23 mouse cellular contexts compared by ENCODE assay signal in genomic region chr16:91450137-91451064, GRCm38 (mm10). TPM values are rescaled to one million over a fixed set of nuclear protein-coding genes. Genes with fewer than 3 reads are reported as not detected.
DNase-seq lines count a peak whose midpoint lies in the region; ATAC-seq and TF ChIP-seq lines count a peak whose summit lies in the region.
"Had no signal": no experiment of that assay in that cellular context is flagged by ENCODE, and none has a peak within 500 bp of the region (broad histone marks: within the 10 kb centered on the region; RNA-seq: fewer than 3 reads in every experiment).

No protein-coding gene starts in this region.

- no peaks in the 10 kb centered on the region for H3K36me3 ChIP-seq in liver, embryonic 15.5 days (replicated peaks)
- H3K36me3 ChIP-seq: embryonic facial prominence, embryonic 12.5 days; heart, embryonic 15.5 days; midbrain, embryonic 10.5 days; neural tube, embryonic 12.5 days had no signal

- H3K9me3 ChIP-seq in liver, embryonic 15.5 days (replicated peaks), result no peaks in the 10 kb centered on the region
- H3K9me3 ChIP-seq: embryonic facial prominence, embryonic 12.5 days; heart, embryonic 15.5 days; neural tube, embryonic 12.5 days had no signal

- no peak overlapping the region for H3K9ac ChIP-seq in liver, embryonic 15.5 days
- H3K9ac ChIP-seq: embryonic facial prominence, embryonic 12.5 days; forebrain, postnatal 0 days; heart, embryonic 15.5 days; neural tube, embryonic 12.5 days had no signal

- peak; percentile 18; the same call in 1 of the 2 replicates for TF ChIP-seq CTCF in layer of hippocampus, adult 2 months (conservative IDR thresholded peaks at IDR 0.05)

- no peak for ATAC-seq in liver, embryonic 15.5 days (ENCODE audit: insufficient read depth)
- ATAC-seq: forebrain, postnatal 0 days; inflammation-experienced regulatory T-cells, adult 6 months had no signal

- H3K27ac ChIP-seq in layer of hippocampus, adult 2 months, result no peak overlapping the region
- H3K27ac ChIP-seq in liver, embryonic 15.5 days (replicated peaks), result peak overlapping the region; percentile 87
- H3K27ac ChIP-seq: embryonic facial prominence, embryonic 12.5 days; heart, adult 2 months; heart, embryonic 15.5 days; midbrain, embryonic 10.5 days; neural tube, embryonic 12.5 days had no signal

- no peak for DNase-seq in layer of hippocampus, adult 2 months (ENCODE audit: low spot score in 2 of 2)
- no peak for DNase-seq in layer of hippocampus, adult 18-20 months (ENCODE audit: low spot score in 2 of 2)
- DNase-seq in thymus, postnatal 14 days, result peak; percentile 56
- DNase-seq in thymus, postnatal 10 days (ENCODE audit: low spot score in 2 of 2), result no peak
- no peak for DNase-seq in spleen, postnatal 36 days (ENCODE audit: low spot score in 2 of 2)
- DNase-seq in ovary, postnatal 36 days (ENCODE audit: low spot score), result no peak
- DNase-seq: adrenal gland, postnatal 36 days; cerebellum, adult 8-10 months; forebrain, postnatal 0 days; heart, adult 2 months; right cerebral cortex, postnatal 4 days had no signal

- H3K4me1 ChIP-seq in liver, embryonic 15.5 days (replicated peaks), result peaks cover 83% of the 10 kb centered on the region
- H3K4me1 ChIP-seq: neural tube, embryonic 12.5 days had no signal

- H3K4me2 ChIP-seq in liver, embryonic 15.5 days, result no peak overlapping the region
- H3K4me2 ChIP-seq: embryonic facial prominence, embryonic 12.5 days; heart, embryonic 15.5 days; neural tube, embryonic 12.5 days had no signal

- H3K4me3 ChIP-seq in layer of hippocampus, adult 2 months, result no peak overlapping the region
- H3K4me3 ChIP-seq in liver, embryonic 15.5 days (replicated peaks), result no peak overlapping the region
- H3K4me3 ChIP-seq: embryonic facial prominence, embryonic 12.5 days; heart, adult 2 months; heart, embryonic 15.5 days; midbrain, embryonic 10.5 days; neural tube, embryonic 12.5 days had no signal

- no peaks in the 10 kb centered on the region for H3K27me3 ChIP-seq in liver, embryonic 15.5 days
- H3K27me3 ChIP-seq: embryonic facial prominence, embryonic 12.5 days; heart, embryonic 15.5 days; neural tube, embryonic 12.5 days had no signal

- 82% methylated on average over 12 of the region's 12 CpGs for WGBS in liver, embryonic 15.5 days (ENCODE audit: insufficient replicate concordance)

RNA-seq across cellular contexts. Expression of gene Ifnar1, which starts 34.6 kb away (rescaled TPM):
- total RNA-seq in layer of hippocampus, adult 2 months (2021), result 10 to 100 TPM; 42.2 to 45.9 TPM
- total RNA-seq in layer of hippocampus, adult 18-20 months (2021), result 10 to 100 TPM; 40.9 to 44.4 TPM
- 19.4 and 21.6 TPM in 2 replicates for polyA plus RNA-seq in liver, embryonic 15.5 days (2015; fragmentation: Nextera tagmentation; extraction: Ambion mirVana)

RNA-seq across cellular contexts. Expression of gene Il10rb, which starts 44.4 kb away (rescaled TPM):
- 1 to 10 TPM; 8.6 to 9.0 TPM for total RNA-seq in layer of hippocampus, adult 2 months (2021)
- 1 to 10 TPM; 7.8 to 9.5 TPM for total RNA-seq in layer of hippocampus, adult 18-20 months (2021)
- polyA plus RNA-seq in liver, embryonic 15.5 days (2015; fragmentation: Nextera tagmentation; extraction: Ambion mirVana), result 29.9 and 34.7 TPM in 2 replicates

RNA-seq across cellular contexts. Expression of gene Gm21970, which starts 58.9 kb away (rescaled TPM):
- total RNA-seq in layer of hippocampus, adult 2 months (2021), result not detected
- not detected for total RNA-seq in layer of hippocampus, adult 18-20 months (2021)
- polyA plus RNA-seq in liver, embryonic 15.5 days (2015; fragmentation: Nextera tagmentation; extraction: Ambion mirVana), result 0.31 TPM in 1 of 2 replicates, not detected in the other
- total RNA-seq: adrenal gland, postnatal 36 days; common myeloid progenitor, adult 5-6 weeks; forebrain, postnatal 0 days; gastrocnemius, adult 18-20 months; heart, adult 2 months; left cerebral cortex, postnatal 36 days; monocyte, adult 5-6 weeks had no signal
- polyA plus RNA-seq: embryonic facial prominence, embryonic 12.5 days; forebrain, postnatal 0 days; heart, adult 2 months; heart, embryonic 15.5 days; hindbrain, embryonic 11.5 days; kidney, embryonic 14.5 days; midbrain, embryonic 10.5 days; neural tube, embryonic 12.5 days had no signal
